Mouse (Mus musculus): ENCODE results near the gene Gsk3b.
"Not testable (repeated sequence)": the region's sequence is repeated elsewhere in the genome, so short reads cannot be mapped to it uniquely, and the experiment has no call there.

Gsk3b gene

GRCm38 (mm10) chr16:38088629-38089446 lies at the start of gene Gsk3b:
Gene Gsk3b (plus strand): TSS chr16:38089001.
- peak; percentile 99 for DNase-seq (ENCODE audit: low spot score)

GRCm38 (mm10) chr16:38042160-38042559 lies 46.6 kb upstream of the Gsk3b start:
- DNase-seq (ENCODE audit: low spot score): no peak

- no peak for DNase-seq (ENCODE audit: low spot score)
Measured at GRCm38 (mm10) chr16:38044551-38044950, 44.2 kb upstream of the Gsk3b start.

- DNase-seq (ENCODE audit: low spot score): no peak
Measured at GRCm38 (mm10) chr16:38047781-38048558, 40.8 kb upstream of the Gsk3b start.

GRCm38 (mm10) chr16:38057898-38058297 lies 30.9 kb upstream of the Gsk3b start:
- no peak for DNase-seq (ENCODE audit: low spot score)

GRCm38 (mm10) chr16:38058836-38059235 lies 30.0 kb upstream of the Gsk3b start:
- DNase-seq (ENCODE audit: low spot score): no peak

GRCm38 (mm10) chr16:38059631-38060030 lies 29.2 kb upstream of the Gsk3b start:
- no peak for DNase-seq (ENCODE audit: low spot score)

GRCm38 (mm10) chr16:38073859-38074631 lies 14.8 kb upstream of the Gsk3b start:
- DNase-seq (ENCODE audit: low spot score): not testable (repeated sequence)

GRCm38 (mm10) chr16:38080201-38080600 lies 8.6 kb upstream of the Gsk3b start:
- DNase-seq (ENCODE audit: low spot score): no peak

GRCm38 (mm10) chr16:38087231-38087630 lies 1.6 kb upstream of the Gsk3b start:
- no peak for DNase-seq (ENCODE audit: low spot score)

- no peak for DNase-seq (ENCODE audit: low spot score)
Measured at GRCm38 (mm10) chr16:38087645-38088125, 1.1 kb upstream of the Gsk3b start.

- DNase-seq (ENCODE audit: low spot score): no peak
Measured at GRCm38 (mm10) chr16:38088126-38088628, 624 bp upstream of the Gsk3b start.

- no peak for DNase-seq (ENCODE audit: low spot score)
Measured at GRCm38 (mm10) chr16:38089447-38090170, 808 bp downstream of the Gsk3b start.

- DNase-seq (ENCODE audit: low spot score): no peak
Measured at GRCm38 (mm10) chr16:38090341-38091005, 1.7 kb downstream of the Gsk3b start.

GRCm38 (mm10) chr16:38091041-38091440 lies 2.2 kb downstream of the Gsk3b start:
- DNase-seq (ENCODE audit: low spot score): no peak

GRCm38 (mm10) chr16:38091706-38092105 lies 2.9 kb downstream of the Gsk3b start:
- no peak for DNase-seq (ENCODE audit: low spot score)

GRCm38 (mm10) chr16:38092598-38092997 lies 3.8 kb downstream of the Gsk3b start:
- DNase-seq (ENCODE audit: low spot score): no peak

- no peak for DNase-seq (ENCODE audit: low spot score)
Measured at GRCm38 (mm10) chr16:38095181-38095851, 6.5 kb downstream of the Gsk3b start.

GRCm38 (mm10) chr16:38097521-38097920 lies 8.7 kb downstream of the Gsk3b start:
- DNase-seq (ENCODE audit: low spot score): no peak

- no peak for DNase-seq (ENCODE audit: low spot score)
Measured at GRCm38 (mm10) chr16:38099325-38099724, 10.5 kb downstream of the Gsk3b start.
